Mouse (Mus musculus) lung, postnatal 0 days (tissue): ENCODE results near the gene Sel1l.

Experiments
- CTCF ChIP-seq: IDR thresholded peaks from 2 replicates; pipeline ENCODE4 v1.5.1; 2016; ENCODE audit warnings: antibody characterized with exemption, mild to moderate bottlenecking
- EP300 ChIP-seq: IDR thresholded peaks from 2 replicates; pipeline ENCODE4 v1.6.1; 2016; ENCODE audit warnings: antibody characterized with exemption, mild to moderate bottlenecking, control low read depth

- no peak for TF ChIP-seq CTCF
- no peak for TF ChIP-seq EP300
These were observed 83.5 kb downstream of the Sel1l start for GRCm38 (mm10) chr12:91765504-91765903.
